Mouse (Mus musculus): Measurements from ENCODE around the gene Krt77. TPM values are rescaled to one million over a fixed set of nuclear protein-coding genes. Genes with fewer than 3 reads are reported as not detected.

The Krt77 gene
- polyA plus RNA-seq, 1 experiment from 2014 or later, result not detected

DNA sequence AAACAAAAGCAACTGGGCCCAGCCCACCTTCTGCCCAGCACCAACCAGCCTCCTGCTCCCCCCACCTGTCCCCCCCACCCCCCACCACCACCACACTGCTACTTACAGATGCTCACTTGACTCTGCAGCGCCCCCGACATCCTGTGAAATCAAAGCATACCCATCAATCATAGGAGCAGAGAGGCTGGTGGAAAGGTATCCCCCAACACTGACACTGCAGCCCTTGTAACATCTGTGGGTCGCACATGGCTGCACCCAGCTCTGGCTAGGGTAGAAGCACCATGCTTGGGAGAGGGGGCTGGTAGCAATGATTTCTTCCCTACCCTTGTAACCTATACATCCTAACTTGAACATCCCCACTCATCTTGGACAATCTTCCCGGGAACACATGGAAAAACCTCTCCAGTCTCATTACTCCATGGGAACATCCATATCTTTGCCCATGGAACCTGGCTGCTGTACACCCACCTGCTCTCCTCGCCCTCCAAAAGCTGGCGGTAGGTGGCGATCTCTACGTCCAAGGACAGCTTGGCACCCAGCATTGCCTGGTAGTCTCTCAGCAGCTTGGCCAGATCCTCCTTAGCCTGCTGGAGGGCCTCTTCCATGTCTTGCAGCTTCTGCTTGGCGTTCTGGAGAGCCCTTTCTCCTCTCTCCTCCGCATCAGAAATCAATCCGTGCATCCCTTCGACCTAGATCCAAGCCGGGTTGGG lies 8.9 kb downstream of the Krt77 start:
- 48% methylated on average over 13 of the region's 13 CpGs for WGBS
- Histone ChIP-seq H3K36me3 (no peaks in the 10 kb centered on the region), H3K4me3 (no peak overlapping the region), H3K27ac (ENCODE audit: poor library complexity, severe bottlenecking) (no peak overlapping the region), H3K4me2 (peak overlapping the region; percentile 94), H3K27me3 (replicated peaks) (peaks cover 58% of the 10 kb centered on the region), H3K9me3 (replicated peaks) (no peaks in the 10 kb centered on the region), H3K9ac (no peak overlapping the region), H3K4me1 (replicated peaks) (peaks cover 11% of the 10 kb centered on the region)
- no peak for ATAC-seq (ENCODE audit: insufficient number of reproducible peaks, low FRiP score)

DNA sequence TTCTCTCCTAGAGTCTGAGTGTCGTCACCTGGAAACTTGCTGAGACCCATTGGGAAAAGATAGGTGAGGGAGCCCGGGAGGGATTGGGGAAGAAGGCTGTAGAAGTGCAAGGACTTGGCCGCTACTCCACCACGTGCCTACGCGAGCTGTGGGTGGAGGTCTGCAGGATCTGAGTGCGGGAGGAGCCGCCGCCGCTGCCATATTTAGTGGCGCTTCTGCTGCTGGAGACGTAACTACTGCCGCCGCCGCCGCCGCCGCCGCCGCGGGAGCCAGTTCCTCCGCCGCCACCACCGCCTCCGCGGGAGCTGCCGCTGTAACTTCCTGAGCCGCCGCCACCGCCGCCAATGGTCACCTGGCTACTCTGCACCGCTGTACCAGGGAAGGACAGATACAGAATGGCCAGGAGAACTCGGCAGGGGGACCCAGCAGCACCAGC lies 9.8 kb downstream of the Krt77 start:
- peaks cover 62% of the 10 kb centered on the region for H3K27me3 ChIP-seq (replicated peaks)
- H3K4me3 ChIP-seq, result peak overlapping the region; percentile 55
- H3K9ac ChIP-seq, result peak overlapping the region; percentile 62
- H3K27ac ChIP-seq (ENCODE audit: poor library complexity, severe bottlenecking), result no peak overlapping the region
- H3K4me2 ChIP-seq, result peak overlapping the region; percentile 94
- H3K36me3 ChIP-seq, result no peaks in the 10 kb centered on the region
- under 1% methylated on average over 32 of the region's 33 CpGs for WGBS
- ATAC-seq (ENCODE audit: insufficient number of reproducible peaks, low FRiP score), result no peak
- H3K9me3 ChIP-seq (replicated peaks), result no peaks in the 10 kb centered on the region
- peaks cover 11% of the 10 kb centered on the region for H3K4me1 ChIP-seq (replicated peaks)

DNA sequence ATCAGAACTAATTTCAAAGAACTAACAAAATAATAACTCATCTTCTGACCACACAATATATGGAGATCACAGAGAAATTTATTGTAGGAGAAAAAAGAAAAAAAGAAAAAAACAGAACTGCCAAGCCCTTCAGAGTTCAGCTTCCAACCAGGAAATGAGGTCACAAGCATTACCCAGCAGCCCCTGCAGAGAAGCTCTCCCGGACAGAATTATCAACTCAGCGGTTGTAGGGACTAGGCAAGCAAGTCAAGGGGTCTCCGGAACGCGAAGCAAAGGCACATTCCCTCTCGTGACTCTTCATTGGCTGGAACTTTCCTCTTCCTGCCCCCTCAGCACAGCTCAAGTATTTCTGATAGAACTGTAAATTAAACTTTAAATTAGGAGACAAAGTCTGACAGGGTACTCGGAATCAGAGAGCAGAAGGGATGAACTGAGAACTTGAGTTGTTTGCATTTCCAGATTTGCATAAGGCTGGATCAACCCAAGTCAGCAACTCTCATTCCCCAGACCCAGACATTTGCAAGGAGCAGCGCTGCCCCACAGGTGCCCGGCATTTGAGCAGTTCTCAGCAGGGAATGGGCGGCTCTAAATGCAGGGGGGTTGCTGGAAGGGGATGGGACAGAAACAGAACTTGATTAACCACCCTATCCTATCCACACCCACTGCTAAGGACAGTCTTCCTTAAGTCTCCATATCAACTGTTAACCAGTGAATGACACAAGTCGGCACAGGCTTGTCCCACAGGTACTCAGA lies 10.7 kb downstream of the Krt77 start:
- ATAC-seq (ENCODE audit: insufficient number of reproducible peaks, low FRiP score), result no peak
- 5% methylated on average over 11 of the region's 11 CpGs for WGBS
- H3K27me3 ChIP-seq (replicated peaks), result peaks cover 71% of the 10 kb centered on the region

DNA sequence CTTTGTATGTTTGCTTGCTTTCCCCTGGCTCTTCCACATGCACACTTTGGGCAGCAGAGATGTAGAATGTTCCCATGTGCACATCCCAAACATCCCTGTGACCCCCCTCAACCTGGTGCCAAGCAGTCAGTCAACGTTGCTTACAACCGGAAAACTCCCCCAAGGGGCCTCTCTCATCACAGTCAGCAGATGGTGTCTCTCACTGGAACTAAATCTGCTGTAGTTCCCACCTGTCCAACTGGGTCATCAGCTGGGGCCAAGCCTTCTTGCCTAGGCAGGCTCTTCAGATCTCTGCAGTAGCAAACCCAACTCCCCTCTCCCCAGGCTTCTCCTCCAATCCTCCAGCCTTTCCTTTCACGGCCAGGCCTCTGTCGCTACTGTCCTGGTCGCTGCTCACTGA lies 12.8 kb downstream of the Krt77 start:
- no peak overlapping the region for H3K4me2 ChIP-seq
- no peak overlapping the region for H3K27ac ChIP-seq (ENCODE audit: poor library complexity, severe bottlenecking)
- peaks cover 17% of the 10 kb centered on the region for H3K4me1 ChIP-seq (replicated peaks)
- 55% methylated on average over 5 of the region's 5 CpGs for WGBS
- H3K27me3 ChIP-seq (replicated peaks), result peaks cover 81% of the 10 kb centered on the region
- H3K9me3 ChIP-seq (replicated peaks), result no peaks in the 10 kb centered on the region
- no peak overlapping the region for H3K4me3 ChIP-seq
- no peak for ATAC-seq (ENCODE audit: insufficient number of reproducible peaks, low FRiP score)
- no peak overlapping the region for H3K9ac ChIP-seq
- no peaks in the 10 kb centered on the region for H3K36me3 ChIP-seq

More for the DNA sequence above, 10.7 kb downstream of the Krt77 start:
- no peak overlapping the region for H3K27ac ChIP-seq (ENCODE audit: poor library complexity, severe bottlenecking)
- H3K4me3 ChIP-seq, result peak overlapping the region; percentile 55
- no peaks in the 10 kb centered on the region for H3K36me3 ChIP-seq
- no peaks in the 10 kb centered on the region for H3K9me3 ChIP-seq (replicated peaks)
- H3K4me2 ChIP-seq, result peak overlapping the region; percentile 94
- H3K4me1 ChIP-seq (replicated peaks), result peaks cover 17% of the 10 kb centered on the region
- no peak overlapping the region for H3K9ac ChIP-seq

DNA sequence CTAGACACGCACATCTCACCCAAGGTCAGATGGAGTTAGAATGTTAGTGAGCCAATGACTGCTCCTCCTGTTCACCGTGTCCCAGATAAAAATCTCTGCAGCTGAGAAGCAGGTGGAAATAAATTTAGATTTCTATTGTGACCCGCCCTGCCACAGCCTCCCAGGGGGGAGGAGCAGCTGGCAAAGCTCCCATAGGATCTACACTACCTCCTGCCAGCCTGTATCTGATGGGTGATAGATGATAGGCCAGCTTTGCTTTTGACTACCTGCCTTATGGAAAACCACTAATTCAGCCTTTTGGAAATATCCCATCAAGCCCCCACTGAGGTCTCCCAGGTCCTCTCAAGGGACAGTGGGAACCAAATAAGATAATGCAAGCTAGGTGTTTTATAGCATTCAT lies 13.8 kb downstream of the Krt77 start:
- Histone ChIP-seq H3K4me2 (no peak overlapping the region), H3K4me3 (no peak overlapping the region), H3K4me1 (replicated peaks) (peaks cover 17% of the 10 kb centered on the region), H3K9ac (no peak overlapping the region), H3K27ac (ENCODE audit: poor library complexity, severe bottlenecking) (no peak overlapping the region), H3K27me3 (replicated peaks) (peaks cover 81% of the 10 kb centered on the region), H3K9me3 (replicated peaks) (no peaks in the 10 kb centered on the region), H3K36me3 (no peaks in the 10 kb centered on the region)
- 72% methylated on average over 3 of the region's 3 CpGs for WGBS
- no peak for ATAC-seq (ENCODE audit: insufficient number of reproducible peaks, low FRiP score)

DNA sequence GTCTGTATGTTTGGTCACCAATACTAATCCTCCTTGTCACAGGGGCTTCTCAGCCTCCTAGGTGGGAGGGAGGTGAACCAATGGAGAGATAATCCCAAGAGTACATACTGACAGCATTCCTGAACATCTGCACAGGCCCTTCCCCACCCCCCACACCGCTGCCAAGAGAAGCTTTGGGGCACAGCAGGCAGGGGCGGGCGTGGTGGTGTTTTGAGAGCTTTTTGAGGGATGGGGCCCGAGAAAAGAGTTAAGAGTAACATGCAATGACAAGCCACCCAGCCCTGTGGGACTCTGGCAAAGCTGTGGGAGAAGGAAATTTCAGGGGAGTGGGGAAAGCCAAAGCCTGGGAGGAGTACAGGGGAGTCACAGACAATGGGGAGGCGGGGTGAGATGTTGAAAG lies 15.2 kb downstream of the Krt77 start:
- H3K4me1 ChIP-seq (replicated peaks), result peaks cover 13% of the 10 kb centered on the region
- H3K9ac ChIP-seq, result no peak overlapping the region
- H3K4me3 ChIP-seq, result no peak overlapping the region
- no peak overlapping the region for H3K4me2 ChIP-seq
- no peaks in the 10 kb centered on the region for H3K9me3 ChIP-seq (replicated peaks)
- H3K36me3 ChIP-seq, result no peaks in the 10 kb centered on the region
- WGBS, result 16% methylated on average over 5 of the region's 5 CpGs
- no peak for ATAC-seq (ENCODE audit: insufficient number of reproducible peaks, low FRiP score)
- peaks cover 77% of the 10 kb centered on the region for H3K27me3 ChIP-seq (replicated peaks)
- H3K27ac ChIP-seq (ENCODE audit: poor library complexity, severe bottlenecking), result no peak overlapping the region

DNA sequence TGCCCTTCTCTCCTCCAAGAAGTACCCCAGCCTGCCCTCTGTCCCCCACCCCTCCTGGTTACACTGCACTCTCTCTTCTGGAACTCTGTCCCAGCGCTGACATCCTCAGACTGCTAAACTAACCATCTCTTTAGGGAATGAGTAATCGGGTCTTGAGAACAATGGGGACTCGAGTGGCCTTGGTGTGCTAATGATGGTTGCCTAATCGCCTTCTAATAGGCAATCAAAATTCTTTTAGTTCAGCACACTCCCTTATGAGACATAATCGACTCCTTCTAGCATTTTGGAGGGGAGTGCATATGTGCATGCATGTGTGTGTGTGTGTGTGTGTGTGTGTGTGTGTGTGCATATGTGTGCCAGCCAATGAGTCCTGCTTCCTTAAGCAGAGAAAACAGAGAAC lies 16.9 kb downstream of the Krt77 start:
- WGBS, result 53% methylated on average over 5 of the region's 5 CpGs
- Histone ChIP-seq H3K4me2 (no peak overlapping the region), H3K36me3 (no peaks in the 10 kb centered on the region), H3K27ac (ENCODE audit: poor library complexity, severe bottlenecking) (no peak overlapping the region), H3K9ac (no peak overlapping the region), H3K9me3 (replicated peaks) (no peaks in the 10 kb centered on the region), H3K4me1 (replicated peaks) (0 out of 2 replicates have a peak, but pooled peaks cover 6% of the 10 kb centered on the region), H3K4me3 (no peak overlapping the region), H3K27me3 (replicated peaks) (peaks cover 79% of the 10 kb centered on the region)
- no peak for ATAC-seq (ENCODE audit: insufficient number of reproducible peaks, low FRiP score)

DNA sequence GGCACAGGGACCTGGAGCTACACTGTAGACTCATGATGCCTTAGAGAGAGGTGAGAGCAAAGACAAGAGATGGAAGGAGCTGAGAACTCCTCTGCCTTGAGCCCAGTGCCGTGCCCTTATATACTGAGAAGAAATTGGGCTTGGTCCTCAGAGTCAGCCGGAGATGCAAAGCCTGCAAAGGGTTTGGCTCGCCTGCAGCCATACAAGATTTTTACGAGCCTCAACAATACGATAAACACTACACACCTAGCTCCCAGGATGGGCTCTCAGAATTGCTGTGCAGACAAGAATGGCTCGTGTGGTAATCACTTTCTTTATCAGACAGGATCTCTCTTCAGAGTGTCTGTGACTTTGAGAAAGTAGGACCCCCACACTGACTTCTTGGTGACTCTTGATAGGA lies 18.8 kb downstream of the Krt77 start, which contains the start of gene Krt1:
Krt1 (minus strand) TSS at position 101 of the 400 bp plus-strand sequence.
- Histone ChIP-seq H3K36me3 (no peaks in the 10 kb centered on the region), H3K4me1 (replicated peaks) (peaks cover 7% of the 10 kb centered on the region; the same call in 1 of the 2 replicates), H3K4me2 (no peak within 1 kb of the TSS), H3K4me3 (no peak within 1 kb of the TSS), H3K9me3 (replicated peaks) (no peaks in the 10 kb centered on the region), H3K27me3 (replicated peaks) (peaks cover 75% of the 10 kb centered on the region), H3K27ac (ENCODE audit: poor library complexity, severe bottlenecking) (no peak within 1 kb of the TSS), H3K9ac (no peak within 1 kb of the TSS)
- no peak for ATAC-seq (ENCODE audit: insufficient number of reproducible peaks, low FRiP score)
- 75% methylated on average over 6 of the region's 6 CpGs for WGBS

DNA sequence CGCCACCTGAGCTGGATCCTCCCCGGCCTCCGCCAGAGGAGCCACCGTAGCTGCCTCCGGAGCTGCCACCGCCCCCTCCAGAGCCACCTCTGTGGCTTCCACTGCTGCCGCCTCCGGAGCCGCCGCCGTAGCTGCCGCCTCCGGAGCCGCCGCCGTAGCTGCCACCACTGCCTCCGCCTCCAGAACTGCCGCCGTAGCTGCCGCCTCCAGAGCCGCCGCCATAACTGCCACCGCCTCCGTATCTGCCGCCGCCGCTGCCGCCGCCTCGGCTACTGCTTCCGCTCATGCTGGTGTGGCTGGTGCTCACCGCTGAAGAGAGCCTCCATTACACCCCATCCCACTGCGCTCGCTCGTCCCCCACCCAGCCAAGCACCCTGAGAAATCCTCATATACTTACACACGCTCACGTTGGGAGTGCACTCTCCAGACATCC lies 23.5 kb downstream of the Krt77 start:
- Histone ChIP-seq H3K4me1 (replicated peaks) (peaks cover 6% of the 10 kb centered on the region; the same call in 1 of the 2 replicates), H3K4me2 (peak overlapping the region; percentile 84), H3K9ac (peak overlapping the region; percentile 76), H3K36me3 (no peaks in the 10 kb centered on the region), H3K27ac (ENCODE audit: poor library complexity, severe bottlenecking) (no peak overlapping the region), H3K27me3 (replicated peaks) (peaks cover 57% of the 10 kb centered on the region), H3K9me3 (replicated peaks) (no peaks in the 10 kb centered on the region), H3K4me3 (peak overlapping the region; percentile 56)
- no peak; the same call in 1 of the 2 replicates for ATAC-seq (ENCODE audit: insufficient number of reproducible peaks, low FRiP score)
- under 1% methylated on average over 37 of the region's 37 CpGs for WGBS

DNA sequence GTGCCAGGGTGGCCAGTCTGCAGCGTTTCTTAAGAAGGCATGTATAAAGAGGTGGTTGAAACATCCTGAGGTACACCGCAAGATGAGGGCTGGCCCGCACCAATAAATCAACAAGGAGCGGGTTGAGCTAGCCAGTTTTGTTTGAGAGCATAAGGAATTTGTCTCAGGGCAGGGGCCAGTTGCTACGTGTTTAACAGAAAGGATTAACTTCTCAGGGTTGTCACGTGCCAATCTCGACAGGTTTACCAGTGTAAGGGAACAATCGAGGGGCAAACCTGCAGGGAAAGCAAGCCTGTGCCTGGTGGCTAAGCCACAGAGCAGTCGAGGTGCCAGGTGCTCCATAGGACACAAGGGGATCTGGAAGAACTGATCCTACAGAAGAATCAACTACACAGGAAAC lies 26.3 kb downstream of the Krt77 start:
- Histone ChIP-seq H3K4me1 (replicated peaks) (peaks cover 6% of the 10 kb centered on the region; the same call in 1 of the 2 replicates), H3K27ac (ENCODE audit: poor library complexity, severe bottlenecking) (no peak overlapping the region), H3K9ac (no peak overlapping the region), H3K4me3 (no peak overlapping the region), H3K9me3 (replicated peaks) (no peaks in the 10 kb centered on the region), H3K36me3 (no peaks in the 10 kb centered on the region), H3K4me2 (no peak overlapping the region), H3K27me3 (replicated peaks) (peaks cover 47% of the 10 kb centered on the region)
- ATAC-seq (ENCODE audit: insufficient number of reproducible peaks, low FRiP score), result no peak
- 65% methylated on average over 9 of the region's 9 CpGs for WGBS

DNA sequence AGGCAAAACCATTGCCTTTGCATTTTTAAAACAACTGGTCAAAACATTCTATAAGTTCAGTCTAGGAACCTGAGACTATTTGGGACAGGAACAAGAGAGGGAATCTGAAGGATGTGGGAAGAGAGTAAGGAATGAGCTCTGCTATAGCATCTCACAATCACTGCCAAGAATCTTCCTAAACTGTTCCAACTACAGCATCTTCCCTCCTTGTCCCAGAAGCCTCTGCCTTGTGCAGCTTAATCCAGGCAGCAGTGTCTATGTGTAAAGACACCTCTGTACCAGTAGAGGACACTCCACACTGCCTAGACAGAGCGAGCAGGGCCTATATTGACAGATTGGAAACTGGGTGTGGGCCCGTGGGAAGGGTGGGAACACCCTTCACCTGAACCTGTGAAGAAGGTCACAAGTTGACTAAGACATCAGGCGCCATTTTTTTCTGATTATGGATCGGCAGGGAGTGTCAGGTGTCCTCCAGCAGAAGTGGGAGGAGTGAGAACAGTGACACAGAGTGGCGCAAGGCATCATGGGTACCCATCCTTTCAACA lies 34.6 kb downstream of the Krt77 start:
- WGBS, result 62% methylated on average over 5 of the region's 5 CpGs
- no peaks in the 10 kb centered on the region for H3K4me1 ChIP-seq (replicated peaks)
- no peaks in the 10 kb centered on the region for H3K9me3 ChIP-seq (replicated peaks)
- no peak overlapping the region for H3K4me3 ChIP-seq
- H3K27ac ChIP-seq (ENCODE audit: poor library complexity, severe bottlenecking), result no peak overlapping the region
- peaks cover 17% of the 10 kb centered on the region for H3K27me3 ChIP-seq (replicated peaks)
- H3K36me3 ChIP-seq, result no peaks in the 10 kb centered on the region
- ATAC-seq (ENCODE audit: insufficient number of reproducible peaks, low FRiP score), result no peak
- no peak overlapping the region for H3K9ac ChIP-seq
- no peak overlapping the region for H3K4me2 ChIP-seq

Data from heart, embryonic 12.5 days (tissue).